Mouse (Mus musculus) heart, embryonic 12.5 days (tissue): ENCODE results near the gene Tssk3. TPM values are rescaled to one million over a fixed set of nuclear protein-coding genes. Genes with fewer than 3 reads are reported as not detected.
"Not testable (repeated sequence)": the region's sequence is repeated elsewhere in the genome, so short reads cannot be mapped to it uniquely, and the experiment has no call there.

Experiments
- ATAC-seq: fragments of 200-750 bp; cut with Nextera tagmentation; 2 replicates; pipeline ENCODE4 v1.8.0; 2017; ENCODE audit warnings: moderate TSS enrichment, moderate library complexity; ENCODE audit not compliant: insufficient number of reproducible peaks, low FRiP score
- H3K27ac ChIP-seq: fragments of 300-500 bp; sonication (generic); 2 replicates; pipeline ENCODE4 v1.5.1; 2016; ENCODE audit warnings: mild to moderate bottlenecking, moderate library complexity; ENCODE audit not compliant: poor library complexity, severe bottlenecking
- H3K27me3 ChIP-seq: fragments of 300-500 bp; sonication (generic); replicated peaks from 2 replicates; pipeline ENCODE4 v1.6.1; 2016; ENCODE audit warnings: mild to moderate bottlenecking, moderate library complexity
- H3K36me3 ChIP-seq: fragments of 300-500 bp; sonication (generic); 2 replicates; pipeline ENCODE4 v1.6.1; 2016; ENCODE audit warnings: mild to moderate bottlenecking, moderate library complexity
- H3K4me1 ChIP-seq: fragments of 300-500 bp; sonication (generic); replicated peaks from 2 replicates; pipeline ENCODE4 v1.6.1; 2016; ENCODE audit warnings: mild to moderate bottlenecking
- H3K4me2 ChIP-seq: fragments of 300-500 bp; sonication (generic); 2 replicates; pipeline ENCODE4 v1.6.1; 2016; ENCODE audit warnings: mild to moderate bottlenecking, moderate library complexity
- H3K4me3 ChIP-seq: fragments of 300-500 bp; sonication (generic); 2 replicates; pipeline ENCODE4 v1.5.1; 2016; ENCODE audit warnings: mild to moderate bottlenecking
- H3K9ac ChIP-seq: fragments of 300-500 bp; sonication (generic); 2 replicates; pipeline ENCODE4 v1.6.1; 2016; ENCODE audit warnings: mild to moderate bottlenecking, moderate library complexity
- H3K9me3 ChIP-seq: fragments of 300-500 bp; sonication (generic); replicated peaks from 2 replicates; pipeline ENCODE4 v1.6.1; 2016; ENCODE audit warnings: mild to moderate bottlenecking, moderate library complexity
- WGBS: fragments of 180-500 bp; shearing (Covaris S2); methylation state at CpG from one replicate; pipeline ENCODE4 v1.1.7; 2016; 5-methylcytosine and 5-hydroxymethylcytosine counted together
- polyA plus RNA-seq: library from polyadenylated mRNA; unstranded; fragments of >200 nt; fragmentation: Nextera tagmentation; extraction: Ambion mirVana; gene quantifications from 2 replicates; pipeline ENCODE4 v1.2.1, GENCODE M21; 2016

The Tssk3 gene
- not detected in 2 replicates for polyA plus RNA-seq

- peaks cover 32% of the 10 kb centered on the region for H3K36me3 ChIP-seq
- ATAC-seq: peak; percentile 36; the same call in 1 of the 2 replicates
- no peaks in the 10 kb centered on the region for H3K9me3 ChIP-seq
- no peak within 1 kb of the TSS for H3K27ac ChIP-seq
- peaks cover 36% of the 10 kb centered on the region for H3K27me3 ChIP-seq
- peak within 1 kb of the TSS; percentile 84 for H3K4me2 ChIP-seq
- WGBS: 6% methylated on average over 70 of the region's 70 CpGs
- peak within 1 kb of the TSS; percentile 51 for H3K9ac ChIP-seq
- H3K4me3 ChIP-seq: peak within 1 kb of the TSS; percentile 44
- peaks cover 25% of the 10 kb centered on the region for H3K4me1 ChIP-seq
Measured at GRCm38 (mm10) chr4:129490972-129491880, at the start of gene Tssk3, which contains the start of gene Fam229a. Tssk3 (minus strand) TSS chr4:129491022. Fam229a (plus strand) TSS chr4:129491190.

DNA sequence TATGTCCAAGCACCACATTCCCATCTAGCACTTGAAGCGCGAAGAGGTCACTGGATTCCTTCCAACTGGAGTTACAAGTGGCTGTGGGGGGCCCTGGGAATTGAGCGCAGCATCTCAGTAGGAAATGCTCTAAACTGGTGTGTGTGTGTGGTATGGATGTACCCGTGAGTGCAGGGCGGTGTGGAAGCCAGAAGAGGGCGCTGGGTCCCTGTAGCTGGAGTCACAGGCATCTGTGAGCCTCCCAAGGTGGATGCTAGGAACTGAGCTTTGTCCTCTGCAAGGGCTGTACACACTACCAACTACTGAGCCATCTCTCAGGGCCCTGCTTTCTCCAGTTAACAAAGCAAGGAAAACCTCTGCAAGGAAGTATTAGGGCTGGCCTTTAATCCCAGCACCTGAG is 49.2 kb upstream of the Tssk3 start:
- H3K4me2 ChIP-seq: no peak overlapping the region
- no peak overlapping the region for H3K9ac ChIP-seq
- H3K4me3 ChIP-seq: no peak overlapping the region
- H3K9me3 ChIP-seq: no peaks in the 10 kb centered on the region
- H3K4me1 ChIP-seq: peaks cover 20% of the 10 kb centered on the region
- 85% methylated on average over 6 of the region's 6 CpGs for WGBS
- no peak overlapping the region for H3K27ac ChIP-seq
- ATAC-seq: no peak
- no peaks in the 10 kb centered on the region for H3K27me3 ChIP-seq
- H3K36me3 ChIP-seq: peaks cover 42% of the 10 kb centered on the region

- ATAC-seq, H3K4me2 ChIP-seq, H3K9ac ChIP-seq, H3K9me3 ChIP-seq, H3K27me3 ChIP-seq, H3K4me3 ChIP-seq, H3K27ac ChIP-seq, H3K4me1 ChIP-seq: not testable (repeated sequence)
- peaks cover 88% of the 10 kb centered on the region for H3K36me3 ChIP-seq
- 89% methylated on average over 6 of the region's 6 CpGs for WGBS
Measured at GRCm38 (mm10) chr4:129528901-129529300, 38.1 kb upstream of the Tssk3 start.

DNA sequence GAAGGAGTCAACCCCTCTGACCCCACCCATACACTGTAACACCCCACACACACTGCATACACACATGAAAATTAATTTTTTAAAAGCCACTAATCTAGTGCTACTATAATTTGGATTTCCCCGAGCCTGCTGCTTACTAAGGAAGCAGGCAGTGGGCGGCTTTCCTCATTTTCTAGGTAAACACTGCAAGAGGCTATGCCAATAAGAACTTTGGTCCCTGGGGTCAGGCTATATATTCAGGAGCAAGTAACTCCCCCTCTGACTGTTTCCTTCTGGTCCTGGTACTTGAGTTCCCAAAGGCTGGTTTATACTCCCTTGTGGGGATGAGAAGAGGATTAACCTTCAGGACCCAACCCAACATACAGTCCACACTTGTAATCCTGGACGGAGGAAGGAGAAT is 35.1 kb upstream of the Tssk3 start:
- no peaks in the 10 kb centered on the region for H3K27me3 ChIP-seq
- no peak overlapping the region for H3K4me3 ChIP-seq
- ATAC-seq: no peak
- peaks cover 91% of the 10 kb centered on the region for H3K36me3 ChIP-seq
- WGBS: 96% methylated on average over 3 of the region's 3 CpGs
- H3K9me3 ChIP-seq: no peaks in the 10 kb centered on the region
- no peak overlapping the region for H3K4me2 ChIP-seq
- H3K9ac ChIP-seq: no peak overlapping the region
- peaks cover 7% of the 10 kb centered on the region for H3K4me1 ChIP-seq
- peak overlapping the region; percentile 44; the same call in 1 of the 2 replicates for H3K27ac ChIP-seq

- no peak for ATAC-seq
- Histone ChIP-seq H3K27ac (peak overlapping the region; percentile 44), H3K27me3 (no peaks in the 10 kb centered on the region), H3K9me3 (no peaks in the 10 kb centered on the region), H3K4me1 (peaks cover 7% of the 10 kb centered on the region), H3K4me3 (no peak overlapping the region), H3K9ac (no peak overlapping the region), H3K36me3 (peaks cover 90% of the 10 kb centered on the region), H3K4me2 (no peak overlapping the region)
- 82% methylated on average over 5 of the region's 5 CpGs for WGBS
Measured at GRCm38 (mm10) chr4:129525338-129525737, 34.5 kb upstream of the Tssk3 start.

GRCm38 (mm10) chr4:129518519-129518918 is 27.7 kb upstream of the Tssk3 start:
- Histone ChIP-seq H3K27me3 (no peaks in the 10 kb centered on the region), H3K9ac (no peak overlapping the region), H3K27ac (no peak overlapping the region), H3K4me3 (no peak overlapping the region), H3K4me1 (peaks cover 14% of the 10 kb centered on the region), H3K36me3 (peaks cover 78% of the 10 kb centered on the region), H3K9me3 (no peaks in the 10 kb centered on the region), H3K4me2 (no peak overlapping the region)
- no peak for ATAC-seq
- 78% methylated on average over 8 of the region's 8 CpGs for WGBS

DNA sequence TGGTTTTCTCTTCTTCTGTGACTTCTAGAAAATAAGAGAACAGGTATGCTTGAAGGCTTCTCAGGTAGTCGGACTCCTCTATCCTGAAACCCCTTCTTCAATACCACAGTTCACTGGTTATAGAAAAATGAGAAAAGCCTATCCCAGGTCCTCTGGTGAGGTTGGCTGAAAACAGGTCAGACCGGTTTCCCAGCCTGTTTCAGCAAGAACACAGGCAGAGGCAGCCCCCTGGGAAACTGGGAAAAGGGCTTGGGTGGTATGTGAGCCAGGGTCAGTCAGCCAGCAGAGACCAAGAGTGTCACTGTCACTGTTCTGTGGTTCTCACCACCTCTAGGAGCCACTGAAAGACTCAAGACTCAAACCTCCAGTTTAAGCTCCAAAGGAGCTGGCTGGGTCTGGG is 26.1 kb upstream of the Tssk3 start:
- H3K9ac ChIP-seq: no peak overlapping the region
- no peaks in the 10 kb centered on the region for H3K9me3 ChIP-seq
- peaks cover 25% of the 10 kb centered on the region for H3K4me1 ChIP-seq
- H3K4me3 ChIP-seq: no peak overlapping the region
- no peak for ATAC-seq
- H3K27me3 ChIP-seq: no peaks in the 10 kb centered on the region
- 49% methylated on average over 2 of the region's 2 CpGs for WGBS
- H3K27ac ChIP-seq: no peak overlapping the region
- H3K4me2 ChIP-seq: no peak overlapping the region
- peaks cover 62% of the 10 kb centered on the region for H3K36me3 ChIP-seq

DNA sequence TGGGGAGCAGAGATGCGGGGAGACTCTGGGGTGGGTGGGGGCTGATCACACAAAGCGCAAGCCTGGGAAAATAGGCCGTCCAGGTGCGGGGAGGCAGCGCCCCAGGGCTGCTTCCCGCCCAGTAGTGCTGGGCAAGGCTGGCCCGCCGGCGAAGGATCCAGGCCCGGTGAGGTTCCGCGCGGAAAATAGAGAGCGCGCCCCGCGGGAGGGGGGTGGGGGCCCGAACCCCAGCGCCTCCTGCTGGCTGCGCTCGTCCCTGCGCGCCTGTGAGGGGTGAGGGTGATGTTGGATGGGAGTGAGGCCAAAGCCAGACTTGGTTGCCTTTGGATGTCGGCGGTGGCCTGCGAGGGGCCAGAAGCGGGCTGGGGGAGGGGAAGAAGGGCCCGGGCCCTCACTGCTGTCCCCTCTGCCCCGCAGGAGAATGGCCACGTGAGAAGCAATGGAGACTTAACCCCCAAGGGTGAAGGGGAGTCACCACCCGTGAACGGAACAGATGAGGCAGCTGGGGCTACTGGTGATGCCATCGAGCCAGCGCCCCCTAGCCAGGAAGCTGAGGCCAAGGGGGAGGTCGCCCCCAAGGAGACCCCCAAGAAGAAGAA is 23.6 kb upstream of the Tssk3 start:
- H3K4me1 ChIP-seq: peaks cover 34% of the 10 kb centered on the region
- peak; percentile 57 for ATAC-seq
- 0% methylated on average over 35 of the region's 35 CpGs for WGBS

GRCm38 (mm10) chr4:129513891-129514290 is 23.1 kb upstream of the Tssk3 start:
- Histone ChIP-seq H3K27me3 (no peaks in the 10 kb centered on the region), H3K9me3 (no peaks in the 10 kb centered on the region), H3K9ac (peak overlapping the region; percentile 99), H3K4me2 (peak overlapping the region; percentile 83), H3K4me3 (peak overlapping the region; percentile 81), H3K27ac (peak overlapping the region; percentile 92), H3K4me1 (peaks cover 39% of the 10 kb centered on the region), H3K36me3 (peaks cover 37% of the 10 kb centered on the region)
- WGBS: under 1% methylated on average over 32 of the region's 57 CpGs
- peak; percentile 22 for ATAC-seq

More for the DNA sequence above, 23.6 kb upstream of the Tssk3 start:
- H3K9ac ChIP-seq: peak overlapping the region; percentile 99
- H3K27ac ChIP-seq: peak overlapping the region; percentile 92
- peaks cover 38% of the 10 kb centered on the region for H3K36me3 ChIP-seq
- no peaks in the 10 kb centered on the region for H3K9me3 ChIP-seq
- no peaks in the 10 kb centered on the region for H3K27me3 ChIP-seq
- peak overlapping the region; percentile 81 for H3K4me3 ChIP-seq
- H3K4me2 ChIP-seq: peak overlapping the region; percentile 83

DNA sequence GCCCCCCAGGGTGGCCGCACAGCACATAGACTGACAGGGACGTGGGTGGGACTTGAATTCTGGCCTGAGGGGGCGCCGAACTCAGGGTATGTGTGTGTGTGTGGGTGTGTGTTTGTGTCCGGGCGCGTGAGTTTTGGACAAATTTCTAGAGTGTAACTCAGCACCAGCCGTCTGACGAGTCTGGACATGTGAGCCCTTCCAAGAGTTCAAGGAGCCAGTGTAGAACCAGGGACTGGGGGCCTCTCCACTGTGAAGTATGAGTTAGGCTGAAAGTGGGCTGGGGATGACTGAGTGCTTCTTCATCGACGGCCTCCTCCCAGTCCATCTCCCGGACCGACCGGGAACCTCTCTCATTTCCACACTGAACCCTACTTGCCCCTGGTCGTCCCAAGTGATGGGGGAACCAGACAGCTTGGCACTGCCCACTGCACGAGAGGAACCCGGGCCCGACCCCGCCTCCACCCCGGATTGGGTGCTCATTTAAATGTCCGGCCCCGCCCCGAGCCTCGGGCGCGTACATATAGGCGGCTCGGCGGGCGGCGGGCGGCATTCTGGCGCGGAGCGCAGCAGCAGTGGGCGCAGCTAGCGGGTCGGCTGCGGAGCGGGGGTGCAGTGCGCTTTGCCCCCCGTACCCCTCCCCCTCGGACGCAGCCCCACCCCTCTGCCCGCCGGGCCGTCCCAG is 22.4 kb upstream of the Tssk3 start, which contains the start of gene Marcksl1:
Gene Marcksl1, plus strand, starts transcription at position 496 of the 682 bp plus-strand sequence.
- Histone ChIP-seq H3K9me3 (no peaks in the 10 kb centered on the region), H3K36me3 (peaks cover 30% of the 10 kb centered on the region), H3K9ac (peak within 1 kb of the TSS; percentile 99), H3K4me2 (peak within 1 kb of the TSS; percentile 83), H3K4me1 (peaks cover 45% of the 10 kb centered on the region), H3K27me3 (no peaks in the 10 kb centered on the region), H3K4me3 (peak within 1 kb of the TSS; percentile 81), H3K27ac (peak within 1 kb of the TSS; percentile 92)
- peak; percentile 89 for ATAC-seq
- 5% methylated on average over 47 of the region's 47 CpGs for WGBS
